Mouse (Mus musculus) midbrain, postnatal 0 days (tissue): ENCODE measurements around the gene Txnip. TPM values are rescaled to one million over a fixed set of nuclear protein-coding genes. Genes with fewer than 3 reads are reported as not detected.

Experiments used
- ATAC-seq: fragments of 200-750 bp; cut with Nextera tagmentation; 2 replicates; pipeline ENCODE4 v1.8.0; 2017; ENCODE audit warnings: moderate number of reproducible peaks, mild to moderate bottlenecking, moderate TSS enrichment, moderate library complexity; ENCODE audit not compliant: low FRiP score
- DNase-seq: peaks from one replicate; pipeline ENCODE4 v3.0.0-alpha.2; 2015; ENCODE audit warnings: low spot score
- H3K27ac ChIP-seq: fragments of 300-500 bp; sonication (generic); 2 replicates; pipeline ENCODE4 v1.5.1; 2014; ENCODE audit warnings: low read depth, mild to moderate bottlenecking, low read length, mixed read lengths
- H3K27me3 ChIP-seq: fragments of 300-500 bp; sonication (generic); 2 replicates; pipeline ENCODE4 v1.6.1; 2014; ENCODE audit warnings: low read length, control low read depth, mixed read lengths; ENCODE audit not compliant: insufficient read depth
- H3K36me3 ChIP-seq: fragments of 300-500 bp; sonication (generic); 2 replicates; pipeline ENCODE4 v1.6.1; 2014; ENCODE audit warnings: low read length, control low read depth, mixed read lengths; ENCODE audit not compliant: insufficient read depth
- H3K4me1 ChIP-seq: fragments of 300-500 bp; sonication (generic); 2 replicates; pipeline ENCODE4 v1.6.1; 2014; ENCODE audit warnings: mild to moderate bottlenecking, control low read depth, antibody characterized with exemption, low read length, mixed read lengths; ENCODE audit not compliant: insufficient read depth
- H3K4me2 ChIP-seq: fragments of 300-500 bp; sonication (generic); 2 replicates; pipeline ENCODE4 v1.6.1; 2014; ENCODE audit warnings: low read depth, mild to moderate bottlenecking, low read length, mixed read lengths; ENCODE audit not compliant: poor library complexity, severe bottlenecking
- H3K4me3 ChIP-seq: fragments of 300-500 bp; sonication (generic); 2 replicates; pipeline ENCODE4 v1.5.1; 2014; ENCODE audit warnings: low read depth, mild to moderate bottlenecking, low read length, moderate library complexity
- H3K9ac ChIP-seq: fragments of 300-500 bp; sonication (generic); replicated peaks from 2 replicates; pipeline ENCODE4 v1.6.1; 2014; ENCODE audit warnings: mild to moderate bottlenecking, low read length, moderate library complexity, mixed read lengths; ENCODE audit not compliant: poor library complexity, severe bottlenecking
- H3K9me3 ChIP-seq: fragments of 300-500 bp; sonication (generic); 2 replicates; pipeline ENCODE4 v1.6.1; 2016; ENCODE audit warnings: low read length, control low read depth
- CTCF ChIP-seq: IDR thresholded peaks from 2 replicates; pipeline ENCODE4 v1.5.1; 2016; ENCODE audit warnings: antibody characterized with exemption, mild to moderate bottlenecking
- WGBS: fragments of 180-500 bp; shearing (Covaris S2); extraction: QIAGEN DNeasy Blood & Tissue Kit; methylation state at CpG from one replicate; pipeline ENCODE4 v1.1.7; 2014; 5-methylcytosine and 5-hydroxymethylcytosine counted together
- polyA plus RNA-seq: library from polyadenylated mRNA; unstranded; fragments of >200 nt; fragmentation: Nextera tagmentation; extraction: Ambion mirVana; gene quantifications from 2 replicates; pipeline ENCODE4 v1.2.1, GENCODE M21; 2015
- total RNA-seq: library from RNA; depleted of rRNA; stranded (reverse); fragments of >200 nt; gene quantifications from 2 replicates; pipeline ENCODE4 v1.2.3, GENCODE M21; 2014

Gene Txnip
- total and polyA plus RNA-seq, 2 experiments from 2014 or later: 116 to 145 TPM

DNA sequence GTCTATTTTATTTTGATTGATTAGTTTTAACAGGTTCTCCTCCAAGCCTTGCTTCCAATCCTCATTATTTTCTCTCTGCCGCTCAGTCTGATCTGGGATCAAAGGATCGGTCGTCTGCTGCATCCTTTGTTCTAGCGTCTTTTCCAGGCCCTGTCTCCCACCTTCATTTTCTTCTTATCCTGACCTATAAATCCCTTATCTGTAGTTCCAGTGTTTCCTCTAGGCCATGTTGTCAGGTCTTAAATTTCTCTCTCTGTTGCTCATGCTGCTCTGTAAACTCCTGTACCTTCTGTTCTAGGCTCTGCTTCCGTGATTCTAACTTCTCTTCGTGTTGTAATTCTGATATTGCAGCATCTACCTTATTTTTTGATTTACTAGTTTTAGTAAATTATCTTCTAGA is 17.0 kb upstream of the Txnip start:
- no peaks in the 10 kb centered on the region for H3K27me3 ChIP-seq
- no peak overlapping the region for H3K27ac ChIP-seq
- no peaks in the 10 kb centered on the region for H3K4me1 ChIP-seq
- H3K4me3 ChIP-seq: no peak overlapping the region
- no peak for ATAC-seq
- H3K9ac ChIP-seq: no peak overlapping the region
- H3K4me2 ChIP-seq: no peak overlapping the region
- 24% methylated on average over 6 of the region's 6 CpGs for WGBS
- no peak for TF ChIP-seq CTCF
- H3K36me3 ChIP-seq: no peaks in the 10 kb centered on the region
- H3K9me3 ChIP-seq: no peaks in the 10 kb centered on the region
- DNase-seq: no peak

DNA sequence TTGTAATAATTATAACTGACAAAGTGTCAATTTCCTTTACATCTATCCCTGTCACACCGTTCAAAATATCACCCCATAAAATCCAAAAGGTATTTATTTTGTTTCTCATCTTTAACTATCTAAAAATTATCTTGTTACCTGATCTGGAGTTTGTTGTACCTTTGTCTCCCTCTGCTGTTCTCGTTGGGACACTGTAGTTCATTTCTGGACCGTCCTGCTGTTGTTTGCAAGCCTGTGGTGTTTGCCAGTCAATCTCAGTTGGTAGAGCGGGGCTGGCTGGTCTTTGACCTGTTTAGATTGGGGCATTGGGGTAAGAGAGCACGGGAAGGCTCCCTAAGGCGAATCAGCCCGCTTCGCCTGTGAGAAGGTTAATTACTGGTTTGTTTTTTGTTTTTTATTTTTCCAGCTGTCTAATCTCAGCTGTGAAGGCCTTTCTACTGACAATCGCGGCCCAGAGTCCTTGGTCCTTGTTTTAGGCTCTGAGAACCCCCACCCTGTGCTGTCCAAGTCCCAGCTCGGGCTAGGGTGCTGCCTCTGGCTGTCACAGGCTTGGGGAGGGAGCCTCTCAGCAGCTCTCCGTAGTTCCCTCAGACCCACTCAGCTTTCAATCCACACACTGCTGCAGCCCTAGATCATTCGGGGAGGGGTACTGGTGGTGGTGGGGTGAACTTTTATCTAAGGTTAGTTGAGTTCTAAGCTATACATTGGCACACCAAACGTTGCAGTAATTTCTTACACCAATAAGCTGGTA is 16.3 kb upstream of the Txnip start:
- ATAC-seq: no peak
- DNase-seq: peak; percentile 49

DNA sequence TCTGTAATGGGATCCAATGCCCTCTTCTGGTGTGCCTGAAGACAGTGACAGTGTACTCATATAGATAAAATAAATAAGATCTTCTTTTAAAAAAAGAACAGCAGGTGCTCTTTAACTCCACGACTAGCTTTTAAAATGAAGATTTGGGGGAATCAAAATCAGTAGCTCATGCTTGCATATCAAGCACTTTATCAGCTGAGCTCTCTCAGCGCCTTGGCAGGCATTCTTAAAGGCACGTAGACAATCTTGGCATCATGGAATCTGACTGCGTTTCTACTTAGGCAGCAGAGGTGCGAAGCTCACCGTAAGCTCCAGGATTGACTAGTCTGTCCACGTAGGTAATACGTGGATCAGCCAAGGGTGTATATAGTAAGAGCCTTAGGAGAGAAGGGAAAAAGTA is 15.2 kb upstream of the Txnip start:
- Histone ChIP-seq H3K36me3 (no peaks in the 10 kb centered on the region), H3K4me3 (no peak overlapping the region), H3K4me2 (no peak overlapping the region), H3K4me1 (no peaks in the 10 kb centered on the region), H3K9ac (no peak overlapping the region), H3K27me3 (no peaks in the 10 kb centered on the region), H3K9me3 (no peaks in the 10 kb centered on the region), H3K27ac (no peak overlapping the region)
- no peak for ATAC-seq
- DNase-seq: no peak
- 79% methylated on average over 8 of the region's 8 CpGs for WGBS
- TF ChIP-seq CTCF: no peak

More for the DNA sequence above, 16.3 kb upstream of the Txnip start:
- Histone ChIP-seq H3K9ac (no peak overlapping the region), H3K27me3 (no peaks in the 10 kb centered on the region), H3K9me3 (no peaks in the 10 kb centered on the region), H3K4me1 (no peaks in the 10 kb centered on the region), H3K4me2 (no peak overlapping the region), H3K4me3 (no peak overlapping the region), H3K36me3 (no peaks in the 10 kb centered on the region), H3K27ac (no peak overlapping the region)
- peak; percentile 71 for TF ChIP-seq CTCF
- WGBS: 22% methylated on average over 14 of the region's 14 CpGs

DNA sequence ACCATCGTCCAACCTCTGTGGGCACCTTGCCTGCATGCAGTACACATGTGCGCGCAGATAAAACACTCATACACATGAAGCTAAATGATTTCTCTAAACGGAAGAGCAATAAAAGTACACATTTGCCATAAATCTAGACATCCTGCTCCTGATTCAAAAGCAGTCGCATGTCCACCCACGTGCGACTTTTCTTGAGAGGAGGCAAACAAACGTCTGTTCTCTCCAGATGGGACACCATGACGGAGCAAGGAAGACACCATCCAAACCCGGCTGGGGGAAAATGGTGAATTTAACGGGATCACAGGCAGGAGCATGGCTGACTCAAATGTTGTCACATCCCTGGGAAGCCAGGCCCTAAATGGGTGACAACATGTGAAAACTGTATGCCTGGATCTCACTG is 14.4 kb upstream of the Txnip start:
- 81% methylated on average over 11 of the region's 11 CpGs for WGBS
- Histone ChIP-seq H3K27ac (no peak overlapping the region), H3K27me3 (no peaks in the 10 kb centered on the region), H3K4me3 (no peak overlapping the region), H3K9ac (no peak overlapping the region), H3K4me2 (no peak overlapping the region), H3K9me3 (no peaks in the 10 kb centered on the region), H3K4me1 (no peaks in the 10 kb centered on the region), H3K36me3 (no peaks in the 10 kb centered on the region)
- DNase-seq: no peak
- ATAC-seq: no peak
- no peak for TF ChIP-seq CTCF

DNA sequence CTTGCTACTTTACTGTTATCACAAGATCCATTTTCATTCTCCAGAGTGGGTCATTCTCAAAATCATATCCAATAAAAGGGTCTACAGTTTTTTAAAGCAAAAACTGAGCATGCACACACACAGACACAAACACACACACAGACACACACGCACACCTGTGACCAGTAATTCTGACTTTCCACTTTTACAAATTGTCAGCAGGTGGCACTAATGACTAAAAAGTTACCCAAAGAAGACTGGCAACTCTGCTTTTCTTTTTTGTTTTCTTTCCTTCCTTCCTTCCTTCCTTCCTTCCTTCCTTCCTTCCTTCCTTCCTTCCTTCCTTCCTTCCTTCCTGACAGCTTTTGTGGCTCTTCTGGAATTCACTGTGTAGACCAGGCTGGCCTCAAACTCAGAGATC is 12.2 kb upstream of the Txnip start:
- H3K27me3 ChIP-seq: no peaks in the 10 kb centered on the region
- no peak overlapping the region for H3K27ac ChIP-seq
- ATAC-seq: no peak
- TF ChIP-seq CTCF: peak; percentile 60
- WGBS: 49% methylated on average over 1 of the region's 1 CpGs
- H3K36me3 ChIP-seq: no peaks in the 10 kb centered on the region
- no peak overlapping the region for H3K4me2 ChIP-seq
- H3K9ac ChIP-seq: no peak overlapping the region
- H3K9me3 ChIP-seq: no peaks in the 10 kb centered on the region
- DNase-seq: no peak
- H3K4me3 ChIP-seq: no peak overlapping the region
- no peaks in the 10 kb centered on the region for H3K4me1 ChIP-seq

DNA sequence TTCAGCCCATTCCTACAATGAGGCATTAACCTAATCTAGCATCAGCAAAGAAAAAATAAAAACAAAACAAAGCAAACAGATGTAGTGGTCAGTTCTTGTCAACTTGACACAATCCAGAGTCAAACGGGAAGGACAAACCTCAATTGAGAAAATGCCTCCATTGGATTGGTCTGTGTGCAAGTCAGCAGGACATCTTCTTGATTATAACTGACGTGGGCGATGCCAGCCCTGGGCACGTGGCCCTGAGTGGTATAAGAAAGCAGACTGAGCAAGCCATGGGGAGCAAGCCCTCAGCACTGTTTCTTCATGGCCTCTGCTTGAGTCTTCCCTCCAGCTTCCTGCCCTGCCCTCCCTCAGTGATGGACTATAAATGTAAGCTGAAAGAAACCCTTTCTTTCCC is 10.9 kb upstream of the Txnip start:
- Histone ChIP-seq H3K27ac (no peak overlapping the region), H3K9me3 (no peaks in the 10 kb centered on the region), H3K36me3 (no peaks in the 10 kb centered on the region), H3K4me2 (no peak overlapping the region), H3K9ac (no peak overlapping the region), H3K4me3 (no peak overlapping the region), H3K27me3 (no peaks in the 10 kb centered on the region), H3K4me1 (no peaks in the 10 kb centered on the region)
- TF ChIP-seq CTCF: no peak
- ATAC-seq: no peak
- WGBS: 44% methylated on average over 4 of the region's 4 CpGs
- no peak for DNase-seq
